ENCODE assay signal across 26 mouse cellular contexts in the genomic region with DNA sequence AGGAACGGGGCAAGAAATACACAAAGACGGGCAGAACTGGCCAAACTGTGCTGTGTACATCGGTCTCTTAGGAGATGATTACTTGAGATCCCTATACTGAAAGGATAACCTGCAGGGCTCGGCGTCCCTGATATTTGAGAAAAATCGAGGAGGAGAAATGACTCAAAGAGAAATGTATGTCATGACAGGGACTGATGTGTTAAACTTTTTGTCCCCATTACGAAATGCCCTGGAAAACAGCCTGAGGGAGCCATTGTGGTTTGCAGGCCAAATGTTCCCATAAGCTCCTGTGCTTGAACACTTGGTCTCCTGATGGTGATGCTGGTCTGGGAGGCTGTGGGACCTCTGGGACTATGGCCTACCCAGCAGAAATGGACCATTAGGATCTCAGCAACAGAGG. TPM values are rescaled to one million over a fixed set of nuclear protein-coding genes. Genes with fewer than 3 reads are reported as not detected.
DNase-seq lines count a peak whose midpoint lies in the region; ATAC-seq and TF ChIP-seq lines count a peak whose summit lies in the region.
"Had no signal": no experiment of that assay in that cellular context is flagged by ENCODE, and none has a peak within 500 bp of the region (broad histone marks: within the 10 kb centered on the region; RNA-seq: fewer than 3 reads in every experiment).

No protein-coding gene starts in this region.

- intact Hi-C loops in heart, postnatal 36 days (cut with DNase I) = no loop called here

- H3K4me1 ChIP-seq in hindbrain, postnatal 0 days (ENCODE audit: insufficient read depth, low read length) = no peaks in the 10 kb centered on the region
- H3K4me1 ChIP-seq: embryonic facial prominence, embryonic 13.5 days; embryonic facial prominence, embryonic 15.5 days; forebrain, embryonic 10.5 days; forebrain, embryonic 12.5 days had no signal

- no peaks in the 10 kb centered on the region for H3K9me3 ChIP-seq in hindbrain, postnatal 0 days (ENCODE audit: low read length)
- H3K9me3 ChIP-seq: embryonic facial prominence, embryonic 13.5 days; embryonic facial prominence, embryonic 15.5 days; forebrain, embryonic 10.5 days; forebrain, embryonic 12.5 days had no signal

- no peak for TF ChIP-seq CTCF in hindbrain, postnatal 0 days (IDR thresholded peaks at IDR 0.05; ENCODE audit: low read depth)

- H3K4me3 ChIP-seq in hindbrain, postnatal 0 days (ENCODE audit: low read length) = no peak overlapping the region
- H3K4me3 ChIP-seq: embryonic facial prominence, embryonic 13.5 days; embryonic facial prominence, embryonic 15.5 days; erythroblast, embryonic 14.5 days; forebrain, embryonic 10.5 days; forebrain, embryonic 12.5 days had no signal

- ATAC-seq in hindbrain, postnatal 0 days = no peak
- ATAC-seq: activated CD4-positive, CD25-positive, alpha-beta regulatory T cell, adult 4 months; forebrain, embryonic 14.5 days; forebrain, embryonic 16.5 days; Patski had no signal

- WGBS in hindbrain, postnatal 0 days = 93% methylated on average over 7 of the region's 7 CpGs

- peak; percentile 70 for DNase-seq in heart, adult 11 months
- no peak for DNase-seq in heart, postnatal 36 days
- DNase-seq in 3T3-L1 (ENCODE audit: low read depth, low spot score) (peak; percentile 53), adipocyte (ENCODE audit: low spot score) (peak; percentile 58)
- DNase-seq in embryo, embryonic 9.5 days (ENCODE audit: extremely low spot score) = no peak
- DNase-seq in hindbrain, postnatal 0 days (ENCODE audit: low spot score) = no peak
- DNase-seq: adrenal gland, adult 2 months; adrenal gland, postnatal 10 days; adrenal gland, postnatal 25 days; cerebellum, adult 11-12 months; cerebellum, adult 2 months; cerebellum, adult 9-10 months; cerebellum, postnatal 10 days; cerebellum, postnatal 25 days had no signal

- H3K27ac ChIP-seq in hindbrain, postnatal 0 days = no peak overlapping the region
- H3K27ac ChIP-seq: embryonic facial prominence, embryonic 13.5 days; embryonic facial prominence, embryonic 15.5 days; forebrain, embryonic 10.5 days; forebrain, embryonic 12.5 days had no signal

- no peak overlapping the region for H3K4me2 ChIP-seq in hindbrain, postnatal 0 days (ENCODE audit: low read depth, low read length)
- H3K4me2 ChIP-seq: embryonic facial prominence, embryonic 13.5 days; embryonic facial prominence, embryonic 15.5 days; forebrain, embryonic 12.5 days had no signal

- no peak overlapping the region for H3K9ac ChIP-seq in hindbrain, postnatal 0 days (replicated peaks; ENCODE audit: low read length)
- H3K9ac ChIP-seq: embryonic facial prominence, embryonic 13.5 days; embryonic facial prominence, embryonic 15.5 days; forebrain, embryonic 12.5 days had no signal

- H3K36me3 ChIP-seq in hindbrain, postnatal 0 days (ENCODE audit: insufficient read depth, low read length) = no peaks in the 10 kb centered on the region
- H3K36me3 ChIP-seq: embryonic facial prominence, embryonic 13.5 days; embryonic facial prominence, embryonic 15.5 days; forebrain, embryonic 10.5 days; forebrain, embryonic 12.5 days had no signal

- H3K27me3 ChIP-seq in hindbrain, postnatal 0 days (ENCODE audit: insufficient read depth, low read length) = no peaks in the 10 kb centered on the region
- H3K27me3 ChIP-seq: embryonic facial prominence, embryonic 13.5 days; embryonic facial prominence, embryonic 15.5 days; forebrain, embryonic 12.5 days; Patski had no signal

RNA-seq across cellular contexts. Expression of a gene that starts 35.7 kb away (rescaled TPM):
- total RNA-seq in heart, postnatal 36 days (2021) = not detected
- total RNA-seq in hindbrain, postnatal 0 days (2014; rRNA removed) = 0.78 TPM in 1 of 2 replicates, not detected in the other
- polyA plus RNA-seq in hindbrain, postnatal 0 days (2015; fragmentation: Nextera tagmentation; extraction: Ambion mirVana) = 0.06 and 0.33 TPM in 2 replicates
- total RNA-seq: MEL had no signal
- polyA plus RNA-seq: C2C12; embryonic facial prominence, embryonic 11.5 days; embryonic facial prominence, embryonic 15.5 days; erythroblast, embryonic 14.5 days had no signal

Comparison
In these comparisons a context has a peak if more than half of its experiments do, and no peak if none do; other contexts are left out.
1. DNase-seq: peak in heart, adult 11 months (single experiment), 3T3-L1 (single experiment) and adipocyte (single experiment); none in heart, postnatal 36 days (0 of 2), embryo, embryonic 9.5 days (single experiment) and hindbrain, postnatal 0 days (single experiment).